Mouse (Mus musculus): ENCODE measurements around the gene Ccdc12.

- TF ChIP-seq POLR2A (IDR thresholded peaks at IDR 0.05; ENCODE audit: low read depth, low read length) (no peak), CTCF (IDR thresholded peaks at IDR 0.05; ENCODE audit: borderline replicate concordance, insufficient read depth, low read length) (peak; percentile 72)
These were observed 103.0 kb downstream of the Ccdc12 start for GRCm38 (mm10) chr9:110759265-110759664.
